Mouse (Mus musculus): ENCODE measurements around the gene Rbms1. TPM values are rescaled to one million over a fixed set of nuclear protein-coding genes. Genes with fewer than 3 reads are reported as not detected.
A peak's percentile ranks its signal among the peaks of the same experiment; 100 is the strongest.

Rbms1 gene
- total and polyA plus RNA-seq, 3 experiments, result 10.1 to 27.4 TPM; not detected in 1

GRCm38 (mm10) chr2:60871001-60871400 is 92.0 kb downstream of the Rbms1 start:
- Histone ChIP-seq H3K4me3 (ENCODE audit: control insufficient read depth in 1 of 2, insufficient read depth in 1 of 2, low read depth in 2 of 2, low read length in 2 of 2) (no peak overlapping the region), H3K27me3 (ENCODE audit: control insufficient read depth in 1 of 2, insufficient read depth in 2 of 2, low read length in 2 of 2) (no peaks in the 10 kb centered on the region), H3K27ac (ENCODE audit: control insufficient read depth, low read depth, low read length) (no peak overlapping the region), H3K9me3 (replicated peaks; ENCODE audit: insufficient read depth, low read length) (no peaks in the 10 kb centered on the region), H3K9ac (ENCODE audit: control insufficient read depth, low read depth, low read length, poor library complexity, severe bottlenecking) (no peak overlapping the region), H3K36me3 (ENCODE audit: control insufficient read depth in 1 of 2, insufficient read depth in 2 of 2, low read length in 2 of 2) (peaks cover 0 to 17% of the 10 kb centered on the region in 2 experiments; a peak in 2 of 4 replicates), H3K4me1 (ENCODE audit: control insufficient read depth in 1 of 2, insufficient read depth in 2 of 2, low read length in 2 of 2) (peaks cover 8 to 19% of the 10 kb centered on the region in 2 experiments), H3K79me2 (ENCODE audit: control insufficient read depth, insufficient read depth, low read length, poor library complexity) (peaks cover 2% of the 10 kb centered on the region; the same call in 1 of the 2 replicates)
- TF ChIP-seq USF2 (IDR thresholded peaks at IDR 0.05; ENCODE audit: borderline replicate concordance in 1 of 2, insufficient read depth in 1 of 2, low read depth in 1 of 2, low read length in 2 of 2), result no peak
- TF ChIP-seq RAD21 (IDR thresholded peaks at IDR 0.05; ENCODE audit: low read depth, low read length), result no peak
- no peak for TF ChIP-seq NRF1 (IDR thresholded peaks at IDR 0.05; ENCODE audit: insufficient read depth, low read depth, low read length, poor library complexity, severe bottlenecking)
- TF ChIP-seq ZMIZ1 (IDR thresholded peaks at IDR 0.05; ENCODE audit: low read depth, low read length), result no peak
- TF ChIP-seq GATA1 (IDR thresholded peaks at IDR 0.05; ENCODE audit: low read depth, low read length), result no peak
- no peak for TF ChIP-seq ZKSCAN1 (IDR thresholded peaks at IDR 0.05; ENCODE audit: low read depth, low read length)
- TF ChIP-seq TCF12 (IDR thresholded peaks at IDR 0.05; ENCODE audit: low read depth, low read length), result no peak
- TF ChIP-seq MYC (IDR thresholded peaks at IDR 0.05; ENCODE audit: low read depth, low read length), result no peak
- TF ChIP-seq ETS1 (IDR thresholded peaks at IDR 0.05; ENCODE audit: low read depth, low read length), result no peak
- TF ChIP-seq CTCF (IDR thresholded peaks at IDR 0.05 in 2 of 3, conservative IDR thresholded peaks at IDR 0.05 in 1 of 3; ENCODE audit: control insufficient read depth in 1 of 3, insufficient read depth in 1 of 3, low read depth in 2 of 3, low read length in 3 of 3, poor library complexity in 1 of 3, severe bottlenecking in 1 of 3), result no peak
- TF ChIP-seq MAZ (IDR thresholded peaks at IDR 0.05; ENCODE audit: low read depth, low read length), result no peak
- no peak for TF ChIP-seq EP300 (IDR thresholded peaks at IDR 0.05; ENCODE audit: low read depth in 1 of 2, low read length in 2 of 2)
- TF ChIP-seq POLR2A (IDR thresholded peaks at IDR 0.05; ENCODE audit: control insufficient read depth in 1 of 2, insufficient read depth in 1 of 2, low read depth in 1 of 2, low read length in 2 of 2, poor library complexity in 1 of 2), result no peak
- no peak for TF ChIP-seq SMC3 (IDR thresholded peaks at IDR 0.05; ENCODE audit: low read depth, low read length)
- TF ChIP-seq CHD2 (IDR thresholded peaks at IDR 0.05; ENCODE audit: low read length), result no peak
- TF ChIP-seq TAL1 (IDR thresholded peaks at IDR 0.05; ENCODE audit: low read length), result no peak
- TF ChIP-seq GABPA (IDR thresholded peaks at IDR 0.05; ENCODE audit: low read depth, low read length), result no peak
- TF ChIP-seq NELFE (IDR thresholded peaks at IDR 0.05; ENCODE audit: low read depth, low read length), result no peak
- no peak for TF ChIP-seq MEF2A (IDR thresholded peaks at IDR 0.05; ENCODE audit: extremely low read depth, insufficient replicate concordance, low read depth, low read length, poor library complexity, severe bottlenecking)
- DNase-seq (ENCODE audit: low read depth, low spot score), result no peak

- peaks cover 8 to 19% of the 10 kb centered on the region in 2 experiments for H3K4me1 ChIP-seq (ENCODE audit: control insufficient read depth in 1 of 2, insufficient read depth in 2 of 2, low read length in 2 of 2)
- H3K9ac ChIP-seq (ENCODE audit: control insufficient read depth, low read depth, low read length, poor library complexity, severe bottlenecking), result no peak overlapping the region
- no peak for TF ChIP-seq HCFC1 (IDR thresholded peaks at IDR 0.05; ENCODE audit: low read depth, low read length)
- no peak for TF ChIP-seq SIN3A (IDR thresholded peaks at IDR 0.05; ENCODE audit: low read length)
- no peak for TF ChIP-seq SMC3 (IDR thresholded peaks at IDR 0.05; ENCODE audit: low read depth, low read length)
- TF ChIP-seq ZNF384 (IDR thresholded peaks at IDR 0.05; ENCODE audit: low read depth, low read length), result no peak
- TF ChIP-seq UBTF (IDR thresholded peaks at IDR 0.05; ENCODE audit: borderline replicate concordance, insufficient read depth, low read depth, low read length), result no peak
- no peak for TF ChIP-seq EP300 (IDR thresholded peaks at IDR 0.05; ENCODE audit: low read depth in 1 of 2, low read length in 2 of 2)
- no peak for TF ChIP-seq CHD1 (IDR thresholded peaks at IDR 0.05; ENCODE audit: low read depth, low read length)
- no peak for TF ChIP-seq USF1 (IDR thresholded peaks at IDR 0.05; ENCODE audit: low read depth, low read length)
- TF ChIP-seq ELF1 (IDR thresholded peaks at IDR 0.05; ENCODE audit: low read depth, low read length), result no peak
- TF ChIP-seq TAL1 (IDR thresholded peaks at IDR 0.05; ENCODE audit: low read length), result no peak
- no peak for TF ChIP-seq CTCF (IDR thresholded peaks at IDR 0.05 in 2 of 3, conservative IDR thresholded peaks at IDR 0.05 in 1 of 3; ENCODE audit: control insufficient read depth in 1 of 3, insufficient read depth in 1 of 3, low read depth in 2 of 3, low read length in 3 of 3, poor library complexity in 1 of 3, severe bottlenecking in 1 of 3)
- no peak for TF ChIP-seq JUND (IDR thresholded peaks at IDR 0.05; ENCODE audit: low read depth, low read length)
- TF ChIP-seq GATA1 (IDR thresholded peaks at IDR 0.05; ENCODE audit: low read depth, low read length), result no peak
- TF ChIP-seq MXI1 (IDR thresholded peaks at IDR 0.05; ENCODE audit: low read depth, low read length), result no peak
- no peak for TF ChIP-seq ETS1 (IDR thresholded peaks at IDR 0.05; ENCODE audit: low read depth, low read length)
- TF ChIP-seq POLR2A (IDR thresholded peaks at IDR 0.05; ENCODE audit: control insufficient read depth in 1 of 2, insufficient read depth in 1 of 2, low read depth in 1 of 2, low read length in 2 of 2, poor library complexity in 1 of 2), result no peak
- H3K4me3 ChIP-seq (ENCODE audit: control insufficient read depth in 1 of 2, insufficient read depth in 1 of 2, low read depth in 2 of 2, low read length in 2 of 2), result no peak overlapping the region
- peak; percentile 24 for DNase-seq (ENCODE audit: low read depth, low spot score)
- no peaks in the 10 kb centered on the region for H3K9me3 ChIP-seq (replicated peaks; ENCODE audit: insufficient read depth, low read length)
- H3K79me2 ChIP-seq (ENCODE audit: control insufficient read depth, insufficient read depth, low read length, poor library complexity), result peaks cover 2% of the 10 kb centered on the region; the same call in 1 of the 2 replicates
- peaks cover 0 to 17% of the 10 kb centered on the region in 2 experiments; a peak in 2 of 4 replicates for H3K36me3 ChIP-seq (ENCODE audit: control insufficient read depth in 1 of 2, insufficient read depth in 2 of 2, low read length in 2 of 2)
- H3K27me3 ChIP-seq (ENCODE audit: control insufficient read depth in 1 of 2, insufficient read depth in 2 of 2, low read length in 2 of 2), result no peaks in the 10 kb centered on the region
- no peak overlapping the region for H3K27ac ChIP-seq (ENCODE audit: control insufficient read depth, low read depth, low read length)
Observed at GRCm38 (mm10) chr2:60870450-60870849, 92.5 kb downstream of the Rbms1 start.
